Mouse (Mus musculus) forebrain, embryonic 10.5 days (tissue): Measurements from ENCODE around the gene Cuta. TPM values are rescaled to one million over a fixed set of nuclear protein-coding genes. Genes with fewer than 3 reads are reported as not detected.

Experiments used
- DNase-seq: peaks from one replicate; pipeline ENCODE4 v3.0.0-alpha.2; 2017; ENCODE audit warnings: low spot score; ENCODE audit errors: extremely low spot score
- H3K27ac ChIP-seq: fragments of 300-500 bp; sonication (generic); 2 replicates; pipeline ENCODE4 v1.5.1; 2016; ENCODE audit warnings: mild to moderate bottlenecking
- H3K27me3 ChIP-seq: fragments of 300-500 bp; sonication (generic); 2 replicates; pipeline ENCODE4 v1.6.1; 2016; ENCODE audit warnings: mild to moderate bottlenecking; ENCODE audit not compliant: poor library complexity, severe bottlenecking
- H3K36me3 ChIP-seq: fragments of 300-500 bp; sonication (generic); replicated peaks from 2 replicates; pipeline ENCODE4 v1.6.1; 2016; ENCODE audit warnings: mild to moderate bottlenecking, moderate library complexity
- H3K4me1 ChIP-seq: fragments of 300-500 bp; sonication (generic); 2 replicates; pipeline ENCODE4 v1.6.1; 2016
- H3K4me3 ChIP-seq: fragments of 300-500 bp; sonication (generic); 2 replicates; pipeline ENCODE4 v1.5.1; 2016; ENCODE audit warnings: mild to moderate bottlenecking, moderate library complexity
- H3K9me3 ChIP-seq: fragments of 300-500 bp; sonication (generic); 2 replicates; pipeline ENCODE4 v1.6.1; 2016; ENCODE audit warnings: mild to moderate bottlenecking, moderate library complexity
- WGBS: fragments of 180-500 bp; shearing (Covaris S2); methylation state at CpG from one replicate; pipeline ENCODE4 v1.1.7; 2016; 5-methylcytosine and 5-hydroxymethylcytosine counted together
- microRNA-seq: library from miRNA; unstranded; fragments of <30 nt; microRNA quantifications from one replicate; pipeline ENCODE4, GENCODE M21; 2017
- polyA plus RNA-seq: library from polyadenylated mRNA; unstranded; fragments of >200 nt; fragmentation: Nextera tagmentation; extraction: Ambion mirVana; gene quantifications from 2 replicates; pipeline ENCODE4 v1.2.1, GENCODE M21; 2016

The Cuta gene
- polyA plus RNA-seq, 1 experiment from 2014 or later = 184 TPM

- H3K36me3 ChIP-seq = no peaks in the 10 kb centered on the region
Observed at GRCm38 (mm10) chr17:26886047-26886749, 53.2 kb downstream of the Cuta start.

GRCm38 (mm10) chr17:26884995-26885926 is 54.1 kb downstream of the Cuta start:
- H3K4me3 ChIP-seq = peak overlapping the region; percentile 44
- H3K27ac ChIP-seq = no peak overlapping the region
- peaks cover 20% of the 10 kb centered on the region for H3K4me1 ChIP-seq
- peaks cover 42% of the 10 kb centered on the region for H3K27me3 ChIP-seq
- peak; percentile 68 for DNase-seq
- 24% methylated on average over 25 of the region's 25 CpGs for WGBS
- peaks cover 3% of the 10 kb centered on the region; the same call in 1 of the 2 replicates for H3K9me3 ChIP-seq
- H3K36me3 ChIP-seq = no peaks in the 10 kb centered on the region

More at GRCm38 (mm10) chr17:26886047-26886749, 53.2 kb downstream of the Cuta start:
- H3K9me3 ChIP-seq = no peaks in the 10 kb centered on the region
- WGBS = 9% methylated on average over 30 of the region's 30 CpGs
- H3K27ac ChIP-seq = no peak overlapping the region
- peak; percentile 86 for DNase-seq
- H3K4me1 ChIP-seq = peaks cover 20% of the 10 kb centered on the region
- H3K27me3 ChIP-seq = peaks cover 42% of the 10 kb centered on the region
- peak overlapping the region; percentile 44 for H3K4me3 ChIP-seq

Small RNAs within 50 kb of the gene (microRNA-seq; reads per million reads assigned to microRNA genes)
- not detected for gene Gm27775
- gene Mir3083 = not detected
- gene Mir6968 = 1.5 reads per million

Other genes starting within 250 kb of the Cuta start
- gene Crebrf, start 223.9 kb downstream of the Cuta start, polyA plus RNA-seq = 1.7 and 2.5 TPM in 2 replicates
- gene Bnip1, start 158.5 kb downstream of the Cuta start, polyA plus RNA-seq = 43.9 and 51.5 TPM in 2 replicates
- gene Nkx2-5, start 94.6 kb downstream of the Cuta start, polyA plus RNA-seq = not detected in 2 replicates
- gene Kifc5b, start 22.5 kb downstream of the Cuta start, polyA plus RNA-seq = 11.7 and 12.5 TPM in 2 replicates
- gene Phf1, start 6.5 kb downstream of the Cuta start, polyA plus RNA-seq = 2.8 and 2.9 TPM in 2 replicates
- gene Syngap1, start 1.7 kb upstream of the Cuta start, polyA plus RNA-seq = 1.5 and 1.9 TPM in 2 replicates
- 17.5 and 20.1 TPM in 2 replicates for gene Zbtb9, start 33.6 kb upstream of the Cuta start, polyA plus RNA-seq
- 3.1 and 3.4 TPM in 2 replicates for gene Bak1, start 89.4 kb upstream of the Cuta start, polyA plus RNA-seq
- gene Itpr3, start 117.7 kb upstream of the Cuta start, polyA plus RNA-seq = 1.6 TPM in 2 replicates
- 394 and 405 TPM in 2 replicates for gene Uqcc2, start 194.3 kb upstream of the Cuta start, polyA plus RNA-seq
- 0.06 TPM in 1 of 2 replicates, not detected in the other for gene Ip6k3, start 228.2 kb upstream of the Cuta start, polyA plus RNA-seq